Mouse (Mus musculus): ENCODE measurements at regions not wholly inside any gene's neighbourhood (a gene's known extent, or its start where the extent isn't known, plus 50 kb on each side); places are given as distances from the start of the nearest gene placed in this dataset.
A peak's percentile ranks its signal among the peaks of the same experiment; 100 is the strongest.

GRCm38 (mm10) chr2:160256251-160256650 is 77.7 kb downstream of the Gm826 start:
- no peak for ATAC-seq (ENCODE audit: low TSS enrichment)

- no peak for ATAC-seq (ENCODE audit: low TSS enrichment)
Measured at GRCm38 (mm10) chr2:160250228-160250627, 83.7 kb downstream of the Gm826 start.

- no peak for ATAC-seq (ENCODE audit: low TSS enrichment)
Measured at GRCm38 (mm10) chr2:160249104-160250093, 84.6 kb downstream of the Gm826 start.

- no peak for ATAC-seq (ENCODE audit: low TSS enrichment)
Measured at GRCm38 (mm10) chr2:160247286-160247685, 86.7 kb downstream of the Gm826 start.

- no peak for ATAC-seq (ENCODE audit: low TSS enrichment)
Measured at GRCm38 (mm10) chr2:160246356-160246755, 87.6 kb downstream of the Gm826 start.

DNA sequence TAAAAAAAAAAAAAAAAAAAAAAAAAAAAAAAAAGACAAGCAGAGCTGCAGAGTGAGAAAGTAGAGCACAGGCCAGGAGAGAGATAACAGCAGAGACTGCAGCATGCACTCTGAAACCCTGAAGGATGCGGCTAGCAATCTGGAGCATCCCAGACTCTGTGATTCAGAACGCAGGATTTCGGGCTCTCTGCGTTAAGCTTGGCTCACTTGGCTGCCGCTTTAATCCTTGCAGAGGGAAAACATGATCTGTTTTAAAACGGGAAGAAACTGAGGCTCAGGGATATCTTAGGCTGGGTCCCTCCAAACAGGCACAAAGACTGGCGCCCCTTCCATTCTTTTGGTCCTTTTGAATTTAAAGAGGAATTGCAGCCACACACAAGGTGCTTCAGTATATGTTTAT is 89.1 kb downstream of the Gm826 start:
- ATAC-seq (ENCODE audit: low TSS enrichment): no peak; the same call in 1 of the 2 replicates

DNA sequence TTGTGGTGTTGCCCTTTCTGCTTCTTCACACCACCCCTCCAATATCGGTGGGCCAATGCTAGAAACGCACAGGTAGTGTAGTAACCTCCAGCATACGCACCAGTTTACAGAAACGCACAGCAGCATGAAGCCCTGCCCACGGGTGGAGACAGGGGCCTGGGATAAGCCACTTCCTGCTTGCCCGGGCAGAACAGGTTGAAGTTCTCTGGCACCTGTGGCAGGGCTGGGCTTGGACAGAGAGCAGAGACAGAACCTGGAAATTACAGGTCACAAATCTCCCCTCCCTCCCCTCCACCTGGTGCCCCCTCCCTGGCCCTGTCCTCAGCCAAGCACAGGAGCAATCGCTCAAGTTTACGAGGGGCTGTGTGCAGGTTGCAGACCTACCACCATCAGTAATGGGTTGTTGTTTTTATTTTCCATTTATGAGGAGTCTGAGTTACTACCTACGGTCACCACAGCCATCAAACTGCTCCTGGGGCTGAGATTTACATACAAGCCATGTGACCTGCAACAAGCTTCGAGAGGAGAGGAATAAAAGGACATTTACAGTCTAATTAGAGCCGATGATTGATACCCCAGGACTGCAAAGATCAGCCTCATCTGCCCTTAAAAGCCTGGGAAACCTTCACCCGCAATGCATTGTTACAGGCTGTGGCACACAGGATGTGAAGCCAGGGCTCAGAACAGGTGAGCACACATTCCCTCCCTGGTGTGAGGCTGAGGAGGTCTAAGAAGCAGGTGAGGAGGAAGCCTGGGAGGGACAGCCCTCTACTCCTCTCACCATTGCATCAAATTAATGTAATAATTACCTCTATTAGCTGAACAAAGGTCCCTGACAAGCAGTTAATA is 93.2 kb downstream of the Gm826 start:
- ATAC-seq (ENCODE audit: low TSS enrichment): no peak

DNA sequence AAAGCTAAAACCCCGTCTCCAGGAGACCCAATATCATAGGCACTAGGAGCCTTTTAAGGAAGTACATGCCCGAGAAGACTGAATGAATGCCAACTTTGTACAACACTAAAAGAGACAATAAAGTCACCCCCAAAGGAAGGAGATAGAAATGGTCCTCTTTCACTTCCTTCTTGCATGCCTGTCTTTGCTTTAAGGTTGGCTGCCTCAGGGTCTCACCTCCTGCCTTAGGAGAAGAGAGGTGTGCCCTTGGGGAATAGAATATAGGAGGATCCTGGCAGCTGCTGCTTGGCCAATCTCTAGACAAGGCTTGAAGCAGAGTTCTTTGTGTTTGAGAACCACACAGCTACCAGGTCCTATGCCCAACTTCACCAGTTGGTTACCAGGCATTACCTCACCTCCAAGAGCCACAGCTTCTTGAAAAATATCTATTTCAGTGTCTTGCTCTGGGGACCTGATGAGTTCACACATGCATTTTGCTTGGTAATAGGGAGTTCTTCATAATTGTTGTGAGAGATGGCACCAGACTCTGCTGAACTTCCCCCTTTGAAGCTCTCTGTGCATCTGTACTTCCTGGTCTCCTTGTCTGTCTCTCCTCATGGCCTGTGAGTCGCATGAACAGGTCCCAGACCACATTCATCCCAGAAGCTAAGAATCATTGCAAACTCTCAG is 96.4 kb downstream of the Gm826 start:
- ATAC-seq (ENCODE audit: low TSS enrichment): no peak

DNA sequence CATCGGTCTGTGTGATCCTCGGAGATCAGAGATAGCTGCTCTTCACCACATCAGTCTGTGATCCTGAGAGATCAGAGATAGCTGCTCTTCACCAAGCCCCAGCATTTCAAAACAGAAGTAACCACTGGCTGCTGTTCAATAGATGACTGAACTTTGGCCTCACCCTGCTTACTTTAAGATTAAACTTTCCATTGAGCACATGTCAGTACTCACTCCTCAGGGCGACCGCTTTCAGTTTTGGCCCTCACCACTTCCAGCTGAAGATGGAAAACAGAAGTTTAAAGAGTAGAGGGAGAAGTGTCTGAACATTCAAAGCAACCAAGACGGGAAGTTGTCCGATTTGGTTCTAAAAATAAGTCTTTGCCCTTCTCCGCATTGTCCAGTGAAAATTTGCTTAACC is 97.2 kb downstream of the Gm826 start:
- peak; percentile 13; the same call in 1 of the 2 replicates for ATAC-seq (ENCODE audit: low TSS enrichment)

- no peak for ATAC-seq (ENCODE audit: low TSS enrichment)
Measured at GRCm38 (mm10) chr2:160230786-160231185, 103.2 kb downstream of the Gm826 start.

DNA sequence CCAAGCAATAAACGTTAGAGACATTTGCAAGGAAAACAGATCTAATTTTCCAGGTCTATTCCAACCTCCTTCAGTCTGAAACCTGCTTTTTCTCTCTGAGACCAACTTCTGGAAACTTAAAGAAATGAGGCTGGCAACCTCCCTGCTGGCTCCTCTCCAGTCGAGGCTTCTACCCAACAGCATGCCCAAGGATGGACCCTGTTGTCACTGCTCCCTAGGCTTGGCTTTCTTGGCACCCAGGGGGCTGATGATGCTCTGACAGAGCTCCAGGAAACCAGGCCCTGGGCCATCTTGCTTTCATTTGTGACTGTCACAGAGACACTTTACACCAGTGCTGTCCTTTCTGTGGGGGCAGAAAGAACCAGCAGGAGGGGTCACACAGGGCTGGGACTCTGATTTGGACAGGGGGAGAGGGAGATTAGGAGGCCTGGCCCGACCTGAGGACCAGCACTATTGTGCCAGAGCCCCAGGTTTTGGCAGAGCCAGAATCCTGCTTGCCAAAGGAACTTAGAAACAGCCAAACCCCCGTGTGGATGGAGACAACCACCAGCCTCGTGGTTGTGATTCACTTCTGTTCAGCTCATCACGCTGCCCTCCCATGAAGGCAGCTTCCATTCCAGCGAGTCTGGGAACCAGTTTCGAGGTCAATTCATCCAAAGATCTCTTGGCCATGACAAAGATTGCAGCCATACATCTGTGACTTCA is 105.5 kb downstream of the Gm826 start:
- ATAC-seq (ENCODE audit: low TSS enrichment): no peak

DNA sequence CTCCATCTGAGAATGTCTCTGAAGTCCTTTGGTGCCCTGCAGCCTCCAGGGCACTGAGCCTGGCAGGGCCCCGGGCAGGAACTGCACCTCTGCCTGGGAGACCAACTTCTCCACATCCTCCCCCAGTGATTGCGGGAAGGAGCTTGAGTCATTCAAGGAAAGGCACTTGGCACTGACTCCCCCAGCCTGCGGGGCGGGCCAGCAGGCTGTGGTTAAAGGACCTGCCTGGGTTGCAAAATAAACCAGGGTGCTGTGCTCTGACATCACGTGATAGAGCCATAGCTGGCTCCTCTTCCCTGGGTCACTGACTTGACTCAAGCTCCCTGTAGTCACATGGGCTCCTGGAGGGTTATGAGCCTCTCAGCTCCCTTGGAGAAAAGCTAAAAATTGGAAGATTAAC is 108.5 kb downstream of the Gm826 start:
- peak; percentile 57 for ATAC-seq (ENCODE audit: low TSS enrichment)

DNA sequence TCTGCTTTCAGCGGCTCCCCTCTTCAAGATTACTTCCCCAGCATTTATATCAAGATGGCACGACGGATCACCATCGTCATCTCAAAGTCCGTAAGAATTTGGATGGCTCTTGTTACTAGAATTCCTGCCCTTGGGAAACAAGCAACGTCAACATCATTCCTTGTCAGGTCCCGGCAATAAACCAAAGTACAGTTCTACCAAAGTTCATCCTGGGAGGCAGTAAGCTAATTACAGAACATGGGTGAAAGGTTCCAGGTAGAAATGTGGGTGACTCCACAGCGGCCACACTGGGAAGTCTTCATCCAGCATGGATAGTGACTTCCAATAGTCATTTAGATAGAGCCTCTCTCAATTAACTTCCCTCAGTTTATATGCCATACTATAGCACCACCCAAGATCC is 110.6 kb downstream of the Gm826 start:
- no peak for ATAC-seq (ENCODE audit: low TSS enrichment)

GRCm38 (mm10) chr2:160221772-160222171 is 112.2 kb downstream of the Gm826 start:
- no peak for ATAC-seq (ENCODE audit: low TSS enrichment)

DNA sequence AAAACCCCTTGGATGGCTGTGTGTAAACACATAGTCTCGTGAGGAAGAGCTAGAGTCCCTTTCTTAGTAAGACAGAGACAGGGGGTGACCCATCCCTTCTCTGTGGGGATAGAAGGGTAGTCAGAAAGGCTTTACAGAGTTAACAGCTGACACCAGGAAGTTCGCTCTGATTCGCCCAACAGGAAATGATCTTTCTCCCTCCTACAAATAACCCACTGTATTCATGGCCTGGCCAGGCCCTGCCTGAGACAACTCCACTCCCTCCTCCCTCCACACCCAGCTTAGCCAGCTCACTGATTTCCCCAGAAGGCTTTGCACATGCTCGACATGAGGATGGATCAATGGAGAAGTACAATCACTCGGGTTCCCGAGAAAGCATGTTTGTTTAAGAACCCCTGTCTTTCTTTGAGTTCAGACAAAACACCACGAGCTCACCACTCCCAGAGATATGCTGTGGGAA is 113.4 kb downstream of the Gm826 start:
- no peak for ATAC-seq (ENCODE audit: low TSS enrichment)

- no peak for ATAC-seq (ENCODE audit: low TSS enrichment)
Measured at GRCm38 (mm10) chr2:160214032-160214812, 119.7 kb downstream of the Gm826 start.

GRCm38 (mm10) chr2:160210507-160210906 is 123.5 kb downstream of the Gm826 start:
- ATAC-seq (ENCODE audit: low TSS enrichment): no peak

DNA sequence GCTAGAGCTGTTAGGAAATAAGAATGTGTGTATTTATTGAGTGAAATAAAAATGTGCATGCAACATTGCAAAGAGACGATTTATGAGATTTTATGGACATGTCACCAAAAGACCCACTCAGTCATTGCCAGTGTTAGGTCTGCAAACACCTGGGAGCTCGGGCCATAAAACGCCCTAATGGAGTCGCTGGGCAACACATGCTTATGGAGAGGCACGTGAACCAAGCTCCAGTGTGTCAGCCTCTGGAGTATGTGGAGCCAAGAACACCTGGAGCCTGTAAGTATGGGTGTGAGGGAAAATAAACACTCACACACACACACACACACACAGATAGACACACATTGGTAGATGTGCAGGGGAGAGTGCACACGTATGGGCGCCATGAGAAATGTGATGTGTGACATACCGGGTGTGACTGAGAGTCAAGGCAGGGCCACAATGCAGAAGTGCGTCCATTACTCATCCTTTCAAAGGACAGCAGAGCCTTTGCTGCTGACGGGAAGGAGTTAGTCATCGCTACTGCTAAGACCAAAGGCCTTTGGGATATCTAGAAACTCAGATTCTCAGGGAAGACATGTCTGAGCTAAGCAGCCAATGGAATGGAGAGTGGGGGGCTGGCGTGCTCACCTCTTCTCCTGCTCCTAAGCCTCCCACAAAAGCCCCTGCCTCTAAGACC is 124.2 kb downstream of the Gm826 start:
- ATAC-seq (ENCODE audit: low TSS enrichment): no peak

GRCm38 (mm10) chr2:160208295-160208694 is 125.7 kb downstream of the Gm826 start:
- no peak for ATAC-seq (ENCODE audit: low TSS enrichment)

DNA sequence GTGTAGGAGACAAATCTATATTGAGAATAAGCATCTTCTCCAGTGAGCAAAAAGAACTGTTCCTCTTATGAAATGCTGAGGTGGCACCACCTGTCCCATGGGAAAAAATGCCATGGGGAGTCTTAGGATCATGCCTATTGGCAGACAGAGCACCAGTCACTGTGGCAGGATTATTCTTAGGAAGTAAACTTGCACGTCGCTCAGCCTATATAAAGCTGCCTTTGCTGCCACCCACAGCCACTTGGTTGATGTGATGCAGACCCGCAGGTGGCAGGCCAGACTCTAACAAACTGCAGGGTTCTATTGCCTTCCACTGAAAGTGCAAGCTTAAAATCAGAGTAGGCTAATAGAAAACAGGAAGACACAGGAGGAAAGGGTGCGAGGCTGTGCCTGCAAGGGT is 126.7 kb downstream of the Gm826 start:
- peak; percentile 95 for ATAC-seq (ENCODE audit: low TSS enrichment)
